Mouse (Mus musculus): Measurements from ENCODE around the gene Lcn10.
"Not testable (repeated sequence)": the region's sequence is repeated elsewhere in the genome, so short reads cannot be mapped to it uniquely, and the experiment has no call there.

DNA sequence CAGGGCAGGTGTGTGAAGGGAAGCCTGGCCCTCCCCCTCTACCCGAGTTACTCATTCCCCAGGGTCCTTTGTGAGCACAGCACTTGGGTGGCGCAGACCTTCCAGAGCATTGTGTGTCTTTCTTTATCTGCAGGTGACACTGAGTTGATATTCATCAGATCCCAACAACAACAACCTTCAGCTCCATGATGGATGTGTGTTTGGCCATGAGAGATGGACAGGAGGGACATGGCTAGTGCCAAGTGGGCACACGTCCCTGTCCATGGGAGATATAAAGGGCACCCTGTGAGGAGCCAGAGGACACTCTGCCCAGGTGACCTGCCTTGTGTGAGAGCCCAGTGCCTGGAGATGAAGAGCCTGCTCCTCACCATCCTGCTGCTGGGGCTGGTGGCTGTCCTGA lies 17.2 kb downstream of the Lcn10 start, which contains the start of gene Obp2a:
- TF ChIP-seq POLR2A (IDR thresholded peaks at IDR 0.05; ENCODE audit: insufficient read depth, low read depth, low read length); CTCF (IDR thresholded peaks at IDR 0.05): not testable (repeated sequence)

Data from heart, adult 2 months (tissue).